9 mouse cellular contexts compared by ENCODE assay signal in genomic region chr3:118429825-118430630, GRCm38 (mm10).
DNase-seq lines count a peak whose midpoint lies in the region; ATAC-seq and TF ChIP-seq lines count a peak whose summit lies in the region.
"Had no signal": no experiment of that assay in that cellular context is flagged by ENCODE, and none has a peak within 500 bp of the region (broad histone marks: within the 10 kb centered on the region; RNA-seq: fewer than 3 reads in every experiment).

No protein-coding gene starts in this region.

- no peak overlapping the region for H3K9ac ChIP-seq in kidney, embryonic 16.5 days (replicated peaks; ENCODE audit: low read length)

- H3K27me3 ChIP-seq in kidney, embryonic 16.5 days (ENCODE audit: insufficient read depth, low read length) = peaks cover 50% of the 10 kb centered on the region
- 0 out of 2 replicates have a peak, but pooled peaks cover 2% of the 10 kb centered on the region for H3K27me3 ChIP-seq in kidney, adult 2 months (replicated peaks; ENCODE audit: control insufficient read depth, insufficient read depth, low read length)

- peak overlapping the region; percentile 38 for H3K4me2 ChIP-seq in kidney, embryonic 16.5 days (replicated peaks; ENCODE audit: low read depth, low read length)

- no peaks in the 10 kb centered on the region for H3K9me3 ChIP-seq in kidney, embryonic 16.5 days (ENCODE audit: low read length)

- peak overlapping the region; percentile 9 for H3K4me3 ChIP-seq in kidney, embryonic 16.5 days (ENCODE audit: low read length)
- H3K4me3 ChIP-seq in kidney, adult 2 months (ENCODE audit: insufficient read depth, low read depth, low read length) = no peak overlapping the region

- intact Hi-C loops in left cerebral cortex, postnatal 36 days (cut with DNase I) = loop anchor here (5.0 to 10.0 kb wide), 6 partner anchors 82 to 1762 kb away; partner anchors contain the start of gene Dpyd

- 9% methylated on average over 29 of the region's 29 CpGs for WGBS in kidney, embryonic 16.5 days
- WGBS in kidney, adult 2 months = 9% methylated on average over 29 of the region's 29 CpGs

- 0 out of 2 replicates have a peak, but pooled peaks have one; percentile 43 for ATAC-seq in kidney, embryonic 16.5 days (ENCODE audit: low FRiP score, low TSS enrichment)
- ATAC-seq: Patski had no signal

- no peak overlapping the region for H3K27ac ChIP-seq in kidney, embryonic 16.5 days (ENCODE audit: low read length)
- H3K27ac ChIP-seq in kidney, adult 2 months (ENCODE audit: insufficient read depth, low read depth, low read length) = no peak overlapping the region

- DNase-seq in kidney, adult 2 months = no peak
- peak; percentile 41 for DNase-seq in cerebellum, adult 9-11 months
- peak; percentile 32 to 63 for DNase-seq in frontal cortex, postnatal 10 days (ENCODE audit: low spot score in 2 of 2)
- peak; percentile 69 to 71 for DNase-seq in left cerebral cortex, postnatal 36 days (ENCODE audit: low spot score in 2 of 2)
- DNase-seq in retina, postnatal 1 day = peak; percentile 87
- no peak for DNase-seq in spleen, postnatal 10 days (ENCODE audit: low spot score in 2 of 2)
- no peak for DNase-seq in spleen, adult 18-20 months

- H3K4me1 ChIP-seq in kidney, embryonic 16.5 days (ENCODE audit: insufficient read depth, low read length) = peaks cover 26% of the 10 kb centered on the region
- H3K4me1 ChIP-seq in kidney, adult 2 months (ENCODE audit: control insufficient read depth, insufficient read depth, low read length) = no peaks in the 10 kb centered on the region

- no peak for TF ChIP-seq CTCF in kidney, adult 2 months (conservative IDR thresholded peaks at IDR 0.05; ENCODE audit: insufficient read depth, insufficient read length, low read depth, low read length)

- no peak for TF ChIP-seq POLR2A in kidney, adult 2 months (IDR thresholded peaks at IDR 0.05; ENCODE audit: low read depth, low read length)

- no peaks in the 10 kb centered on the region for H3K36me3 ChIP-seq in kidney, embryonic 16.5 days (ENCODE audit: insufficient read depth, low read length)
- no peaks in the 10 kb centered on the region for H3K36me3 ChIP-seq in kidney, adult 2 months (ENCODE audit: control insufficient read depth, insufficient read depth, low read length)

Comparison
In these comparisons a context has a peak if more than half of its experiments do, and no peak if none do; other contexts are left out.
1. DNase-seq: peak in cerebellum, adult 9-11 months (single experiment), frontal cortex, postnatal 10 days (2 of 2), left cerebral cortex, postnatal 36 days (2 of 2) and retina, postnatal 1 day (single experiment); none in kidney, adult 2 months (single experiment), spleen, postnatal 10 days (0 of 2) and spleen, adult 18-20 months (0 of 2).